Mouse (Mus musculus) layer of hippocampus, adult 9-10 months (tissue): ENCODE measurements at regions not wholly inside any gene's neighbourhood (a gene's known extent, or its start where the extent isn't known, plus 50 kb on each side); places are given as distances from the start of the nearest gene placed in this dataset.
A peak's percentile ranks its signal among the peaks of the same experiment; 100 is the strongest.

ENCODE experiments used
- DNase-seq: peaks from one replicate; pipeline ENCODE4 v3.0.0; 2022; ENCODE audit warnings: low spot score

DNA sequence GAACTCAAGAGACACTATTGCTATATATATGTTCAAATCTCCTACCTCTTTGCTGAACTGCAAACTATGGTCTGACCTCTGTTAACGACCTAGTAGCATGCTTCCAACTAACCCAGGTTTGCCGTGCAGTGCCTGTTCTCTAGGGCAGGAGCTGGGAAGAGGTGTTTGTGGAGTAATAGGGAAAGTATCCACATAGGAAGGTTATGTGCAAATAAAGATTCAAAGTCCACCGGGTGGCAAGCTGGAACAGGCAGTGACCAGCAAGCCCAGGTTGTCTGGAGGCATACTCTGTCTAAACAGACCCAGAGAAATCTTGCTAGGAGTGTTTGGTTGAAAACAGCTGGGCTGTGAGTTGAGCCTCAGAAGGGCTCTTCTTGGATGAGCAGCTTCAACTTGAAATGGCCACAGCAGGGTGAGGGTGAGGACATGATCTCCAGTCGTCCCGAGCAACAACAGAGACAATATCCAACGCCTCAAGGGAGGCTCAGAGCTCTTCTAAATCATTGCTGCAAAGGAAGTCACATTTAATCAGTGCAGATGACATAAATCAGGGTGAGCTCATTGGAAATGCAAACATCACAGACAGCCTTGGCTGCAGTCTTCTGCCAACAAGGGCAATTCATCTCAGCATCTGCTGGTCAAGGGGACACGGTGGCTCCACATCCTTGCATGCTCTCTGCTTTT, 846.7 kb downstream of the Synb start:
- DNase-seq, result no peak

DNA sequence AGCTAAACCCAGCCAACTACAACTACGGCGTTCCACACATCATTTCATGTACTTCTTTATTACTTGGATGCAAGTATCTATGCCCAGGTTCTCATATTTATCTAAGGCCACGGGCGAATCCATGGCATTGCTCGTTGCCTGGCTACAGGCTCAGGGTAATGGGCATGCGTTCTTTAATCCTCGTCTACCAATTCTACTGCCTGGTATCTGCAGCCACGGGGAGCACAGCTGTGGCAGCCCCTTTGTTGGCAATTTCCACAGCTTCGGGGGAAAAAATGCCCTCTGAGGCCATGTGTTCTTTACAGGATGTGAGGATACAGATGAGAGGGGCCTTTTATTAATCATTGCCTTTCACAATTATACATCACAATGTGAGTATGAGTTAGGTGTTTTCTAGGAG, 860.8 kb downstream of the Synb start:
- no peak for DNase-seq

DNA sequence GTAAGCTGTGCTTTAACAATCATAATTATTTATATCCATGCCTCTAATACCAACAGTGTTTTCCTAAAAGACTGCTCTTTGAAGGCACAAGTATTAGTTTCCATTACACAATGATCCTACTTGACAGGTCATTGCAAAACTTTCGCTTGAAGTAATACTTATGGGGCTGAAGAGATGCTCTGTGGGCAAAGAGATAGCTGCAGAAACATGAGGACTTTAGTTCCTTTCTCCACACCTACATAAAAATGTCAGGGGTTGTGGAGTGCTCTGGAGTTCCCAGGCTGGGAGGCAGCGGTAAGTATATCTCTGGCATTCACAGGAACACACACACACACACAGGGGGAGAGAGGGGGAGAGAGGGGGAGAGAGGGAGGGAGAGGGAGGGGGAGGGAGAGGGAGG, 862.0 kb downstream of the Synb start:
- no peak for DNase-seq

DNA sequence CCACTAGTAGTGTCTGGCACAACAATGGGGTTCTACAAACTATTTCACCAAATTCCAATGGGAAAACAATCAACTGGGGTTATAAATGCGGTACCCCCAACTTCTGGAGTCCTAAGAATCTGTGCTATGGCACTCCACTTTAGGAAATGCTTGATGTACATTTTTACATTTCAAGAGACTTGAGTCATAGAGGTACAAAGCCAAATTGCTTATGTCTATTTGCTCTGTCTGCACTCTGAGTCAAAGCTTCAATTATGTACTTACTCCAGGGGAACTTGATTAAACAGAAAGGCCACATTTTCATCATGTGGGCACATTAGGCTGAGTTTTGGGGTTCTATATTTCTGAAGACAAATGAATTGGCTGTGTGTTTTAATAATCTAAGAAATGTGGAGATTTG, 866.9 kb downstream of the Synb start:
- DNase-seq, result no peak

DNA sequence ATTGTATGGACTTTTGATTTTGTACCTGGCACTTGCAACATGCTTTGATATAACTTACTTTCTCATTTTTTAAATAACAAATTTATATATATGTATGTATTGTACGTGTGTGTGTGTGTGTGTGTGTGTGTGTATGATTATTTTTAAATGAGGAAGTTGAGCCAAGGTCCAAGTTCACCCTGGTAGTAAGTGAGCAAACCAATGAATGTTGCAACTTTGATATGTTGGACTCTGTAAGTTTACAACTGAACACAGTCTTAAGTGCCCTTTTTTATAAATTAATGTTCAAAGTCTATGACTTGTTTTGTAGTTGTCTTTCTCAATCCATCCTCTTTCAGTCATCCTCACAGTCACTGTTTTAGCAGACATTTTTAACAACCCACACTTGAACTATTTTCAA, 901.7 kb downstream of the Synb start:
- DNase-seq, result no peak

DNA sequence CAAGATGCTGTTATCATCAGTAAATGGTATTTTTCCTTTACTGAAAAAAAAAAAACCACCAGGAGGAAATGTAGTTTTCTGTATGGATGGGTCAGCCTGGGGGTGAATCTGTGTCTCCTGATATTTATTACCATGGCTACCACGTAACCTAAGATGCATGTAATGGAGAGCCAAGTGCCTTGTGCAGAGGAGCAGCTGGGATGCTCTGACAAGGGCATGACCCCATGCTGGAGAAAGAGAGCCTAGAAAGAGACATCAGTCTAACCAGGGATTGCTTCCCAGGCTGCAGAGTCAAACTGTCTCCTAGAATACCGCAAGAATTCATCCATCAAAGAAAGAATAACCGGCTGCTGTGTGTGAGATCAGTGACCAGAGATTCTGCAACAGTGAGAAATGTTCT, 902.2 kb downstream of the Synb start:
- no peak for DNase-seq

DNA sequence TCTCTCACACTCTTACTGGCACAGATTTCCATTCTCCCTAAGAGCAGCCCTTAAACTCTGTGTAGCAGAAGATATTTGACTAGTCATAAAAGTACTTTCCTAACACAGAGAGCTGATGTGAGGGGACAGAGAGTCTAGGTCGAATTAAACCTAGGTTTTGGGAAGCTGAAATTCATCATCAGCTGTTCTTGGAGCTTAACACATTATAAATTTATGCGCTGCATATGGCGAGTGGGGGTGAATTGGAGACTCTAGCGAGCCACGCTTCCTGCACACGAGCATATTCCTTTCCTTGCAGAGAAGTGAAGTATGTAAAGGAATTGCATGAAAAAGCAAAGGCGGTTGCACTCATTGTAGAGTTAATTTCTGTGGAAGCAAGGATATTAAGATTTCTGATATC, 912.4 kb downstream of the Synb start:
- DNase-seq, result peak; percentile 8

DNA sequence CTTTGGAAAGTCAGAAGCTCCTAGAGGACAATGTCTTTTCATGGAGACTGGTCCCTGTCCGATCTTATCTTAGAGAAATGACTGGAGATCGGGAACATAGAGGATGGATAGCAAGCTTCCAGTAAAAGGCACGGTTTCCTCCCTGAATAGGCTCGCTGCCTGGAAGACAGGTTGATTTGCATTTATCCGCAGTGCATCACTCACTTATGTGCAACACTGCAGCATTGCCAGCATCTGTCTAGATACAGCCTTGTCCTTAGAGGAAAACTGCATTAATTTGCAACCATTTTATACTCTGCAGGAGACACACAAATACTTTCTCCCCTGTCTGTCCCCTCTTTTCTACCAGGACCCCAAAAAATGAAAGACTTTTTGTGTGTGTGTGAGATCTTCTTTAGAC, 926.4 kb downstream of the Synb start:
- no peak for DNase-seq

DNA sequence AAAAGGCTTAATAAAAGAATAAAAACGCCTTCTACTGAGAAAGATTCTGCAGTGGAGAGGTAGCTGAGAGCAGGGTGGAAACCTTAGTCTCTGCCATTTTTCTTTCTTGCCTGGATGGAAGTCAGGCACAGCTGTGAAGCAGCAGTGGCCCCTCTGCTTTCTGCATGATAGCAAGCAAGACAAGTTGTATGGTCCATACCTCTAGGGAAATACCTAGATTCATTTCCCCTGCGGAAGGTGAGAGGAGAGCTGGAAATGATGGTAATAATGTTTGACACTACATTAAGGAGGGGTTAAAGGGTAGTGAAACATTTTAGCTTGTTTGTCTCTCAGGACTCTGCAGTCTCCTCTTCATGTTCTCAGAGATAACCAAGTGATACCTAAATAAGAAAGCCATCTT, 930.2 kb downstream of the Synb start:
- no peak for DNase-seq

DNA sequence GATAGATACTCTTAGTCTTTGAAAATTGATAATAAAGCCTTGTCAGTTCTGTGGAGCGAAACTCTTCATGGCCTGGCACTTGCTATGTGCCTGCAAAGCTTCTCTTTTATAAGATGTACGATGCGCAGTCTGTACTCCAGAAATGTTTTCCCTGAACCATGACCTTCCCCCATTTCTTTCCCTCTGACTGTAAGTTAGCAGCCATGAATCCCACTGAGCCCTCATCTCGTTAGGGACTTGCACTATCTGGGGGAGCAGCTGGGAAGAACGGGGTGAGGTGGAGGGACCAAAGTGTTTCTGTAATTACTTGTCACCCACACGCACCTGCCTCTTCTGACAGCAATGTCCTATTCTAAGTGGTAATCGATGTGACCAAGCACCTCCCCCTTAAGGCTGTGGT, 932.1 kb downstream of the Synb start:
- DNase-seq, result no peak

DNA sequence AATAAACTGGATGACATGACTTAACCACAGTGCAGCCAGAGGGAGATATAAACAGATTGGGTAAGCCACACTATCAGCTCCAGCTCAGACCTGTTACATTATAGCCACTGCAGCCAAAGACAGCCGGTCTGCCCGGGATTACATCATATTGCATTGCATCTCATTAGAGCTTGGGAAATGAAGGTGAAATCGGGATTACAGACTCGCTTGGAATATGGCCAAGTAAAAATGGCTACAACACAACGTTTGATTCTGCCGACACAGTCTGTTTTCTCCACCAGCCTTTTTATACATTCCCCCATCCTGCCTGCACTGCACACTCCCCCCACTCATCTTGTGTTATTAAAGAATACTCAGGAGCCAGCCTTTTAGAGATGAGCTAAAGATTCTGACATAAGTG, 932.6 kb downstream of the Synb start:
- no peak for DNase-seq

DNA sequence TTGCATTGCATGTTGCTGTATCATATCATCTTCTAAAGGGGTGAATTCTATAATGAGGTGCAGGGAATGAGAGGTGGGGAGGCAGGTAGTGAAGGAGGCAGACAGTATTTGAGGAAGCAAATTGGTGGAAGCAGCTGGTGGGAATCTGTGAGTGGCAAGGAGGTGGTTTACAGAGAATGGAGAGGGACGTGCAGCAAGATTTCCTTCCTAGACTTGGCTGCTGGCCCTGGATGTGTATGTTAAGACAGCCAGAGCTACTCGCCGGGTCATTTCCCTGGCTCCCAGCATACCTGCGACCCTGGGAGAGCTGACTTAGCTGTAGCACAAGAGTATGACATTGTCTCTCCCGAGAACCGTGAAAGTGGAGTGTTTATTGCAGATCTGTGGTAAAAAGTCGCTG, 937.7 kb downstream of the Synb start:
- no peak for DNase-seq

DNA sequence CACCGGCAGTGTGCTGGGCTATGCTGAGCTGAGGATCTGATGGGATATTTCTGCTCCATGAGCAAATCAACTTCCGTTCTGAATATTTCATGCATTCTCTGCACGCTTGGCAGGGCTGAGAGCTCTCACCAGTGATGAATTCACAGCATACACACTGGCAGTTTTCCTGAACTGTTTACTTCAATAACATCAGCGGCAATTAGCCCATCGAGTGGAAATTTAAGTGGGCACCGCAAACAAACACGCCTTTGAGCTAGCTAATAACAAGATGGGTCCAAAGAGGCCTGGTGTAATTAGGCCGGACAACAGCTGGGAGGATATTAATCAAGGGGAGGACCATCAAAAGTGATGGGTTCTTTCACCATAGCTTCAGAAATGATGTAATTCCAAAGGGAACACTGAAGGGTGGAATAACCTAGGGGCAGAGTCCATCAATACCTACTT, 938.6 kb downstream of the Synb start:
- DNase-seq, result no peak

DNA sequence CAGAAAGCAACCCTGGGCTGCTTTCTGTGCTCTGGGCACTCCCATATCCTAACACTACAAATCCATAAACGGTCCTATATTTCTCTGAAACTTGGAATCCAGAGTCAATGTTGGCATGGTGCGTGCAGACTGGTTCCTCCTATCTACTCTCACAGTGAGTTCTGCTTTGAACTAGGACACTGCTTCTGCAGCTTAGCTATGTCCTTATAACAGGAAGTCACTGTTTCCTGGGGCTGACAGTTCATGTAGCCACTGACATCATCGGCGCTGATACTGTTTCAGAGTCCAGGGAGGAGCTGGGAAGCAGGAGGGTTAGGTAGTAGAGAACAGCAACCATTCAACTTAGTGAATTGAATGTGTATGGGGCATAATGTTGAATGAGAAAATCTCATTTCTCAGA, 948.6 kb downstream of the Synb start:
- no peak for DNase-seq

DNA sequence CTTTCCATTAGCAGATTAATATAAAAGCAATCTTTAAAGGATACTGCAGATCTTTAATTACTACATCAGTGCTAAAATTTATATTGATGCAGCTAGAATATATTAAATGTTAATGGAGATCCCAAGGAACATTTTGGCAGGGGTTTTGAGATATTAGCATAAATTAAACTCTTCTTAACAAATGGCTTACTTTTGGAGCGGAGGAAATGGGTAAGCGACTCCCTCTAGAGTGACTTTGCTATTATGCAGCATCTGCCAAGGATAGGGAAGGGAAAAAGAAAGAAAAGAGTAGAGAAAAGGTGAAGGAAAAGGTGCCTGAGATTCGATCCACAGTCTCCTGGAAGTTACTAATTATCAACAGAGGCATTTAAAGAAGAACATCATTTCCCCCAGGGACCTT, 949.4 kb downstream of the Synb start:
- DNase-seq, result no peak

DNA sequence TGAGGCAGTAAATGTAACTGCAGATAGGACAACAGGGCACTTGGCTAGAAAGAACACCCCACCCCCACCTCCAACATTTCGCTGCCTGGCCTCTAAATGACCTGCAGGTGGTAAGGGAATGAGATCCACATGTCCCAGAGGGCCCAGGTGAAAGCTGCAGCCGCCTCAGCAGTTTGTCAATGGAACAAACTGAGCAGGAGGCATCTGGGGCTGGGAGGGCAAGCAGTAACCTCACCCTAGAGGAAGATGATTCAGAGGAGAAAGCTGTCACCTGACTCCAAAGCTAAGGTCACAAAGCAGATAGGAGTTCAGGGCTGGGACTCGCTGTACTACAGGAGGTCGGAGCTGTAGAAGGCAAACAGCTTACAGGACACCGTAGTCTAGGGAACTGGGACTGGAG, 955.7 kb downstream of the Synb start:
- DNase-seq, result no peak

DNA sequence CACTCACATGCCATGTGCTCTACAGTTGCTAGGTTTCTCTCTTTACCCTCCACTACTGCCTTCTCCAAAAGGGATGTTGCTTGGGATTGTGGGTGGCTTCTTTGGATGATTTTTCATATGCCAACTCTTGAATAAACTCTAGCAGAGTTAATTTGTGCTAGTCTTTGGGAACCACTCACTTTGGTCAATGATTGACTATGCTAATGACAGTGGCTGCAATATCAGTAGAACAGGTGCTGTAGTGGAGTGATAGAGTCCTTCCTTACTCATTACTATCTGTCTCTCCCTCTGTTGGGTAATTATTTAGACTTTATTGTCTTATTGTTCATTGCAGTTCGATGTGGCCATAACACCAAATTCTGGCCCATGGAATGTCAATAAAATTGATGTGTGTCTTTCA, 969.0 kb downstream of the Synb start:
- DNase-seq, result no peak

DNA sequence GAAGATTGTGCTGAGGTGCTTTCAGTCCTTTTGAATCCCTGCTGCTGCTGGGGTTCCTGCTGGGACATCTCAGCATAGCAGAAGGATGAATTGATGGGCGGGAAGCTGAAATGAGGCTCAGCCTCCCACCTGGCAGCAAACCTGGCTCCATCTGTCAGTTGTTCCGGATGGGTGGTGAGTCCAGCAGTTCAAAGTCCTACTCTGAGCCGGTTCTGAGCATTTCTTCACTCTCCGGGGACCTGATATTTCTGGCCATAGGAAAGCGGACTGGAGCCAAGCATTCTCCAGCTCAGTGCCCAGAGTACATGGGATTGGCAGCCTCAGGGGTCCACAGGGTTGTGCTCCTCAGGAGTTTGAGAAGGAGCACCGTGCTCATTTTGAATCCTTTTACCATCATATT, 971.1 kb downstream of the Synb start:
- DNase-seq, result no peak

DNA sequence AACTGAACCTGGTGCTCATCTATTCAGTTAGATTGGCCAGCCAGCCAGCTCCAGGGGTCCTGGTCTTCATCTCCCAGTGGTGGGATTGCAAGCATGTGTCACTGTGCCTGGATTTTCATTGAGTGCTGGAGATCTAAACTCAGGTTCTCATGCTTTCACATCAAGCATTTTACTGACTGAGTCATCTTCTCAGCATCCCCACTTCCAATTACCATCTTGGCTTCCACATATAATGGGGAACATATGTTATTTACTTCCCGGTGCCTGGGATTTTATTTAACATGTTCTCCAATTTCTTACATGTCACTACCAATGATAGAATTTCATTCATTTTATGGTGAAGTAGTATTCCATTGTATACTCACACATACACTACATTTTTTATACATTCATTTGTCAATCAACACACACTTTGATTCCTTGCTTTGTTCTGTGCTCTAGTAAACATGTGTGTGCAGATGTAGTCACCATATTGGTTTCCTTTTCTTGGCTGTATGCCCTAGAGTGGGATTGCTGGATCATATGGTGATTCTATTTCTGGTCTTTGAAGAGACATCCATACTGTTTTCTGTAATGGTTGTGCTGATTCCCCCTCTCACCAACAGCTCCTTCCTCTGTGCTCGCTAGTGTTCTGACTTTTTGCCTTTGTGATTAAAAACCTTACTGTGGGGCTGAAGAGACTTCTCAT, 986.0 kb downstream of the Synb start:
- peak; percentile 46 for DNase-seq

DNA sequence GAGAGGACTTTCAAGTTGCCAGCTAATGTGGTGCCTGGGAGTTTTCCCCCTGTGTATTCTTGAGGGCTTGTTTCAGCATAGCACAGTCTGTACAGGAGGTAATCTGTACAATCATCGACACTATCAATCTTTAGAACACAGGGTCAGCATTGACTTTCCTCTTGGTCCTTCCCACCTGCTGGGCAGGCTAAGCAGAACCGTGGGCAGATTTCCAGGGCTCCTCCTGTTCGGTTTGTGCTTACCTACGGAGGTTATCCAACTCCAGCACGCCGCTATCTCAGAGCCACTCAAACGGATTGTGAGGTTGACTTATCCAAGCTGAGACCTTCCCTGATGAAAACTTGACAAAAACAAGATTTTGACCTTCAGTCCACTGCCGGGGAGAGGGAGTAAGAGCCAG, 988.9 kb downstream of the Synb start:
- no peak for DNase-seq

DNA sequence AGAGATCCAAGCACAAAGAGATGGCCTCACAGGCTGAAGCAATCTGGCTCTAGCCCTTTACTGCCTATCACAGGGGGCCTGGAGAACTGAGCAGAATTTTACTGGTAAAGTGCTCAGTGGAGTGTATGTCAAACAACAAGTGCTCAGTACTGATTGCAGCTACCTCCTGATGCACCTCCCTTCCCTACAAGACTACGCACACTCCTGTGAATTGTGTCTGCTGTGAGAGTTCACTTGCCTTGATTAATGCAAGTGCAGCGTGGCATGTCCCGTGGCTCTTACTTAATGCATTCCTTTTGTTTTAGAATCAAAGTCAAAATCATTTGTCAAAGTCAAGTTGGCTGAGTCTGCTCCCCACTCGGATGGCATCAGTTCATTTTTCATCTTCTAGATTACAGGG, 992.4 kb downstream of the Synb start:
- DNase-seq, result no peak

DNA sequence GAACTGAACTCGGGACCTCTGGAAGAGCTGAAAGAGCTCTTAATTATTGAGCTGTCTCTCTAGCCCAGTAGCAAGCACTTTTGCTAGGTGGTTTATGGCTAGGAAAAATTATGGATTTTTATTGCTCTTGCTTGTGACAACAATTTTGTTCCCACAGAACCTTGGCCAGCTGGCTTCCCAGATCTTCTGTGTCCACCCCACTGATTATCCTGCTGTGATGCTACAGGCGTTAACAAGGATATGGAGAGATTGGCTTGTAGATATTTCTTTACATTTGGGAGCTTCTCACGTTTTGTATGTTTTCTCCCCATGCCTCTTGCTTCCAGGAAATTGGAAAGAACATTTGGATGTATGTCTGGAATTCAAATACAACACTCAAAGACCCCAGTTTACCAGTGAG, 1008.6 kb downstream of the Synb start:
- no peak for DNase-seq

DNA sequence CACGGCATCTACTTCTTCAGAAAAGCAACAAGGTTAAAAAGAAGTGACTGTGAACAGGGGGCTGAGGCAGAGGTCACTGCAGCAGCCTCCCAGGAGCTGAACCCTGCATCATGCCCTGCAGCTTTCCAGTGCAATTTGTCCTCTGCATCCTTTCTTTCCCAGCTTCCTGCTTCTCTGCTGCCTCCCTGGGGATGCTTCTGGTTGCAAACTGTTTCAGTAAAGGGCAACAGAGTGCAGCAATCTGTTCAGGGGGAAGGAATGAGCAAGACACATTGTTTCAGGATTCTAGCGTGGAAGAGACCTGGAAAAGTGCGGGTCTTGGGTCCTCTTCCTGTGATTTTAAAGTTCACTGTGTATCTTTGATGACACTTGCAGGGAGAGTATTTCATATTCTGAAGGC, 1032.7 kb downstream of the Synb start:
- DNase-seq, result no peak

DNA sequence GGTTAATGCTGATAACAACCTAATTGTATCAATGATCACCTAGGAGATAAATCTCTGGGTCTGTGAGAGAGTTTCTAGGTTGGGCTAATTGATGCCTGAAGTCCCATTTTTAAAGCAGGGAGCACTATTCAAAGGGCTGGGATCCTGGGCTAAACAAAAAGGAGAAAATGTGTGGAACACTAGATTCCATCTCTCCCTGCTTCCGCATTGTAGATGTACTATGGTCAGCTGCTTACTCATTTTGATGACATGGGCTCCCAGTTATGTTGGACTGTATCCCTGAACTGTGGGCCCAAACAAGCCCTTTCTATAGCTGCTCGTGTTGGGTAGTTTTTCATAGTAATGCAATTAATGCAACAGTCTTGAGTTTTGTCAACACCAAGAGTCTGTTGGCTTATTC, 1047.1 kb downstream of the Synb start:
- DNase-seq, result no peak
